Mouse (Mus musculus) hematopoietic multipotent progenitor cell, adult 10-12 weeks (in vitro differentiated cells): ENCODE results near the gene Mrpl9. TPM values are rescaled to one million over a fixed set of nuclear protein-coding genes. Genes with fewer than 3 reads are reported as not detected.

Experiments
- polyA plus RNA-seq: library from polyadenylated mRNA; stranded (reverse); fragments of >175 nt; gene quantifications from 2 replicates; pipeline ENCODE4 v1.2.3, GENCODE M21; 2012; ENCODE audit warnings: low replicate concordance

The Mrpl9 gene
- polyA plus RNA-seq: 35.9 and 56.2 TPM in 2 replicates

DNA sequence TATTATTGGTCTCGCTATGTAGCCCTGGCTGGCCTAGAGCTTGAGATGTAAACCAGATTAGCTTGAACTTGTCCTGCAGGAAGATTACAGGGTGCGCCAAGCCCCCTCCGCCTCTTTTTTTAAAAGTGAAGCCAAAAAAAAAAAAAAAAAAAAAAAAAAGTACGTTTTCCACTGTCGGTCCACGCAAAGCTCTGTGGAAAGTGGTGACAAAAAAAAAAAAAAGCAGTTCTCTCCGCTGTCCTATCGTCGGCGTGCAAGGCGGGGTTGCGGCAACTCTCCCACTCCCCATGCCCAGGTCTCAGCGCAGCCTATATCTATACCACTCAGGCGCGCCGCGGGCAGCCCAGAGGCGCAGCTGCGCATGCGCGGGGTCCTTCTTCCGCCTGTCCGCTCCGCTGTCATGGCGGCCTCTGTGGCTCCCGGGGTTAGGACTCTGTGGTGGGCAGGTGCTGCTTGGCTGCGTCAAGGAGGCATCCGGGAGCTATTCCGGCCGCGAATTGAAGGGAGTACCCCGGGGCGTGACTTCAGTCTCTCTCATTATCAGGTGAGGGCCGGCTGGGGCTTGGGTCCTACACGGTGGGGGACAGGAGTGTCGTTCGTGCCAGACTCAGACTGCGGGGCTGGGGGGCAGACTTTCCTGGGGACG lies at the start of gene Mrpl9:
Gene Mrpl9, plus strand, starts transcription at position 368 of the 646 bp plus-strand sequence.

DNA sequence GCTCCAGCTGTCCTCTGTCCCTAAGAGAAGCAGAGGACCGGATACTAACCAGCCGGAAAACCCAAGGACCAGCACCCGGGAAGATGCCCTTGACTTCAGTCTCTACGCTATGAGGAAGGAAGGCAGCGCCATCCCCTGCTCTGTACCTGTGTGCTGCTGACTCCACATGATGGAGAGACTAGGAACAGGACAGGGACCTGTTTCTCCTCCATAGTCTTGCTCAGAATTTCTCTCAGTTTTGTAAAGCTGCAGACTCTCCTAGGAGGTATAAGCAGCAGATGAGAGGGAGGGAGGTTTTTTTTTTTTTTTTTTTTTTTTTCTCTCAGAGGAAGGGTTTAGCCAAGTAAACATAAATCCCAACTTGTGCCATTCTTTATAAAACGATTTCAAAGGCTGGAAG lies 44.9 kb upstream of the Mrpl9 start, which contains the start of gene Lingo4:
Gene Lingo4, plus strand, starts transcription at position 301 of the 400 bp plus-strand sequence.

DNA sequence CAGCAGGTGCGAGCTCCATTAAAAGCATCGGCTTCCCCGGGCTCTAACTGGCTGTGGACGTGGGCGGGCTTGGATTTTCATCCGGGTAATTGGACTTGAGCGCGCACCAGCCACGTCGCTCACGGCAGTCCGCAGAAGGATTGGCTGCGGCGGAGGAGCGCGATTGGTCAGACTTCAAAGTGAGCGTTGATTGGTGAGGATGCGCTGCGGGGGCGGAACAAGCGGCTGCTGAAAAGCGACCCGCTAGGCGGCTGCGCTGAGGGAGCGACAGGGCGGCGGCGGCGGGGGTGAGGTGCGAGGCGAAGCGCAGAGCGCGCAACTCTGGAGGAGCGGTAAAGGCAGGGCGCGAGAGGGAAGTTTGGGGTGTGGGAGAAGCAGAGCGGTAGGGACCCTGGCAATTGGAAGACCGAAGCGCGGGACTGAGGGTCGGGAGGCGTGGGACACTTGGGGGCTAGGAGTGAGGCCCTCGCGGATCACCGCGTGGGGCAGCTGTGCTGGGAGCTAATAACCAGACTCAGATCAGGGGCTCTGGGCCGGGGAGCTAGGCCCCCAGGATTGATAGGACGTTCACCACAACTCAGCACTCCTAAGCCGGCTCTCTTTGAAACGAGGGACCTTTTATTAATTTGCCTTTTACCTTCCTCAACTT lies 30.0 kb upstream of the Mrpl9 start, which contains the start of gene Tdrkh:
Gene Tdrkh, plus strand, starts transcription at position 243 of the 649 bp plus-strand sequence.

DNA sequence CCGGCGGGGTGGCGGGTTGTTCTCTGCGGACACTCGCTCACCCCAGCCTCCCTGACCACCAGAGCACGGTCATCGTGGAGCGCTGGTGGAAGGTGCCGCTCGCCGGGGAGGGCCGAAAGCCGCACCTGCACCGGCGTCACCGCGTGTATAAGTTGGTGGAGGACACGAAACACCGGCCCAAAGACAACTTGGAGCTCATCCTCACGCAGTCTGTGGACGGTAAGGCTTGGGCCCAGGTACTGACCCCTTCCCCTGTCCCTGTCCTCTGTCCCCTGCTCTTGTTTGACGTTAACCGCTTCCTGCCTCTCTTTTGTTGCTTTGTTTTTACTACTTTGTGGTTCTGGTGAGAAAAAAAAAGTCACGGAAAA lies 463 bp downstream of the Mrpl9 start, which contains the start of gene Oaz3:
Gene Oaz3, minus strand, starts transcription at position 319 of the 368 bp plus-strand sequence.

DNA sequence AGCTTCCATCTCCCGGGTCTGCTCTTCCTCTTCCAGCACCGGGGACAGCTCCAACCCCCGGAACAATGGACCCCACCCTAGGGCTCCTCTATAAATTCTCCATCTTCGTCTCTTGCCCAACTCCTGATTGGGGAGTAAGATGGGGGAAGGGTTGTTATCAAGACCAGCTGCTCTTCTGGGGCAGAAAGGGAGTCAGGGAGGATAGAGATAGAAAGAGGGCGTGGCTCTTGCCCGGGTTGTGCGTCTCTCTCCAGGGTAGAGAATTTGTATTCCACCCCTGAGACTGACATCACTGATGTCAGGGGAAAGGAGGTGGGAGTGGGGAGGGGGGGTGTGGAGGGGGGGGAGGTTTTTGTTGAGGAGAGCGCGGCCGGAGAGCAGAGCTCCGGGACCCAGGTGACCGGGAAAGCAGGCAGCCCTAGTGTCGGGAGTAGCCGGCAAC lies 34.9 kb downstream of the Mrpl9 start, which contains the start of gene Celf3:
Gene Celf3, plus strand, starts transcription at position 315 of the 442 bp plus-strand sequence.

DNA sequence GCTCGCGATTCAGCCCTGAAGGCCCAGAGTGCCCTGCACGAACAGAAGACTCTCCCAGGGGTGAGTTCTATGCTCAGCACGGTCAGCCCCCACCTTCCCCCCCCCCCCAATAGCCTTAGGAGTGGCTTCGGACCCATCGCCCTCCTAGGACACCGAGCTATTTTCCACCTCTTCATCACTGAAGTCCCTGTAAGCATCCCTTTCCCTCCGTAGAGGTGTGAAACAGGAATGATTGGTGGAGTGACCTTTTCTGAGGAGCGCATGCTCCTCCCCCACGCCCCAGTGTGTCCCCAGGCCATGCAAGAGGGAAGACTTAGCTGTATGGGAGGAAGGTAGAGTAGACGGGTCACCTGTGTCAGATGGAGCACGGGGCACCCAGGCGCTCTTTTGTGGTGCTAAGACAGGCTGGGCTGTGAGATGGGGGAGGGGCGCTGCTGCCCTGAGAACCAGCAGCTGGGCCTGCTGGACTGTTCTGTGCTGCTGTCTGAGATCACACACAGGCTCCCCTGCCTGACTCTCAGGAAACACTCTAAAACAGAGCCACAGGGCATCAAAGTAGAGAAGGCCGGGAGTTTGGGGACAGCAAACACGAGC lies 37.3 kb downstream of the Mrpl9 start, which contains the start of gene Riiad1:
Gene Riiad1, minus strand, starts transcription at position 51 of the 594 bp plus-strand sequence.

Other genes with a start within 250 kb of the Mrpl9 start
- not detected in 2 replicates for gene Gm5286, start 246.6 kb upstream of the Mrpl9 start, polyA plus RNA-seq
- not detected in 2 replicates for gene Gm4778, start 179.3 kb upstream of the Mrpl9 start, polyA plus RNA-seq
- 0.86 and 1.4 TPM in 2 replicates for gene Them4, start 133.2 kb upstream of the Mrpl9 start, polyA plus RNA-seq
- not detected in 2 replicates for gene Them5, start 101.2 kb upstream of the Mrpl9 start, polyA plus RNA-seq
- not detected in 2 replicates for gene C2cd4d, start 80.9 kb upstream of the Mrpl9 start, polyA plus RNA-seq
- gene Rorc, start 70.5 kb upstream of the Mrpl9 start, polyA plus RNA-seq: 0.68 and 0.74 TPM in 2 replicates
- gene Lingo4, start 44.8 kb upstream of the Mrpl9 start, polyA plus RNA-seq: 0.57 and 0.94 TPM in 2 replicates
- gene Tdrkh, start 30.0 kb upstream of the Mrpl9 start, polyA plus RNA-seq: 2.0 and 2.3 TPM in 2 replicates
- gene Oaz3, start 597 bp downstream of the Mrpl9 start, polyA plus RNA-seq: not detected in 2 replicates
- gene Celf3, start 35.0 kb downstream of the Mrpl9 start, polyA plus RNA-seq: 0.14 and 0.24 TPM in 2 replicates
- gene Riiad1, start 37.0 kb downstream of the Mrpl9 start, polyA plus RNA-seq: not detected in 2 replicates
- 8.7 and 10.8 TPM in 2 replicates for gene Snx27, start 139.4 kb downstream of the Mrpl9 start, polyA plus RNA-seq
- not detected in 2 replicates for gene Gm10972, start 199.8 kb downstream of the Mrpl9 start, polyA plus RNA-seq
- gene Tuft1, start 215.6 kb downstream of the Mrpl9 start, polyA plus RNA-seq: 0.30 and 1.9 TPM in 2 replicates